Mouse (Mus musculus) olfactory bulb, adult 2 months (tissue): ENCODE measurements at regions not wholly inside any gene's neighbourhood (a gene's known extent, or its start where the extent isn't known, plus 50 kb on each side); places are given as distances from the start of the nearest gene placed in this dataset.

Experiments
- CTCF ChIP-seq: fragments of 200-500 bp; IDR thresholded peaks from 2 replicates; pipeline ENCODE4 v1.5.1; 2012; ENCODE audit warnings: low read depth, mild to moderate bottlenecking, low read length, moderate library complexity; ENCODE audit not compliant: insufficient read depth
- POLR2A ChIP-seq: fragments of 200-500 bp; IDR thresholded peaks from 2 replicates; pipeline ENCODE4 v1.6.1; 2012; ENCODE audit warnings: mild to moderate bottlenecking, low read depth, low read length, moderate library complexity; ENCODE audit not compliant: insufficient read depth

GRCm38 (mm10) chr3:130913812-130914211 lies 183.6 kb upstream of the Rpl34 start:
- no peak for TF ChIP-seq CTCF
- TF ChIP-seq POLR2A = no peak
